Mouse (Mus musculus): ENCODE measurements at regions not wholly inside any gene's neighbourhood (a gene's known extent, or its start where the extent isn't known, plus 50 kb on each side); places are given as distances from the start of the nearest gene placed in this dataset.

GRCm38 (mm10) chr5:85285856-85286255, 779.5 kb downstream of the Cenpc1 start:
- no peak overlapping the region for H3K27ac ChIP-seq (ENCODE audit: low read depth, low read length)
- no peaks in the 10 kb centered on the region for H3K27me3 ChIP-seq (ENCODE audit: control insufficient read depth, insufficient read depth, low read length)
- no peak overlapping the region for H3K9ac ChIP-seq (ENCODE audit: low read depth, low read length)
- no peaks in the 10 kb centered on the region for H3K4me1 ChIP-seq (ENCODE audit: control insufficient read depth, insufficient read depth, low read length)
- ATAC-seq (ENCODE audit: low FRiP score, low TSS enrichment): no peak
- WGBS: 89% methylated on average over 3 of the region's 3 CpGs
- H3K36me3 ChIP-seq (ENCODE audit: control insufficient read depth, insufficient read depth, low read length): no peaks in the 10 kb centered on the region
- no peak overlapping the region for H3K4me2 ChIP-seq (replicated peaks; ENCODE audit: low read depth, low read length)
- no peak overlapping the region for H3K4me3 ChIP-seq (ENCODE audit: low read length)
- H3K9me3 ChIP-seq (ENCODE audit: control insufficient read depth, low read length): no peaks in the 10 kb centered on the region

GRCm38 (mm10) chr5:85248453-85248852, 816.9 kb downstream of the Cenpc1 start:
- Histone ChIP-seq H3K9me3 (ENCODE audit: control insufficient read depth, low read length) (no peaks in the 10 kb centered on the region), H3K9ac (ENCODE audit: low read depth, low read length) (no peak overlapping the region), H3K4me1 (ENCODE audit: control insufficient read depth, insufficient read depth, low read length) (no peaks in the 10 kb centered on the region), H3K4me3 (ENCODE audit: low read length) (no peak overlapping the region), H3K27ac (ENCODE audit: low read depth, low read length) (no peak overlapping the region), H3K27me3 (ENCODE audit: control insufficient read depth, insufficient read depth, low read length) (no peaks in the 10 kb centered on the region), H3K36me3 (ENCODE audit: control insufficient read depth, insufficient read depth, low read length) (no peaks in the 10 kb centered on the region), H3K4me2 (replicated peaks; ENCODE audit: low read depth, low read length) (no peak overlapping the region)
- WGBS: 69% methylated on average over 4 of the region's 4 CpGs
- no peak for ATAC-seq (ENCODE audit: low FRiP score, low TSS enrichment)

GRCm38 (mm10) chr5:85240380-85240779, 823.2 kb upstream of the Epha5 start:
- Histone ChIP-seq H3K9ac (ENCODE audit: low read depth, low read length) (no peak overlapping the region), H3K27me3 (ENCODE audit: control insufficient read depth, insufficient read depth, low read length) (no peaks in the 10 kb centered on the region), H3K4me2 (replicated peaks; ENCODE audit: low read depth, low read length) (no peak overlapping the region), H3K4me1 (ENCODE audit: control insufficient read depth, insufficient read depth, low read length) (no peaks in the 10 kb centered on the region), H3K36me3 (ENCODE audit: control insufficient read depth, insufficient read depth, low read length) (no peaks in the 10 kb centered on the region), H3K9me3 (ENCODE audit: control insufficient read depth, low read length) (no peaks in the 10 kb centered on the region), H3K27ac (ENCODE audit: low read depth, low read length) (no peak overlapping the region), H3K4me3 (ENCODE audit: low read length) (no peak overlapping the region)
- ATAC-seq (ENCODE audit: low FRiP score, low TSS enrichment): no peak

DNA sequence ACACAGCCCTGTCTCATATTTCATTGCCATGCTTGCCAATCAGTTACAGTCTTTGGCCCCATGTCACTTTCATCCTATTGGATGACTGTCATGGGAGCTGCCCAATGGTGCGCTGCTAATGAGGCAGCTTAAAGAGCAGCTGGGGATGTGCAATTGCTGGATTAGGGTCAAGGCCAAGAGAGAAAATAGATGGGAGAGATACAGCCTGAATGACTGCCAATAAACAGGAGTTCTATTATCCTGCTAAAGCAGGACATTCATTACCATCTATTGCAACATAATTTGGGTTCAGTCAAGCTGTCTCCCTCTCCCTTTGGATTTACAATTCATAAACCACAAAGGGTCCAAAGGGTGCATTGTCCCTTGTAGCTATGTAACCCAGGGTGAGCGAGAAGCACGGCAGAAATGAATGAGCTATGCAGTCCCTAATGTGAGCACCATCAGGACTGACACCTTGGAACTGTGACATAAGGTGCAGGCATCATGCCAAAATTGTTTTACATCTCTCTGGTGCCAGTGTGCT, 822.4 kb upstream of the Epha5 start:
- Histone ChIP-seq H3K9me3 (ENCODE audit: control insufficient read depth, low read length) (no peaks in the 10 kb centered on the region), H3K4me2 (replicated peaks; ENCODE audit: low read depth, low read length) (no peak overlapping the region), H3K4me3 (ENCODE audit: low read length) (no peak overlapping the region), H3K27me3 (ENCODE audit: control insufficient read depth, insufficient read depth, low read length) (no peaks in the 10 kb centered on the region), H3K4me1 (ENCODE audit: control insufficient read depth, insufficient read depth, low read length) (no peaks in the 10 kb centered on the region), H3K27ac (ENCODE audit: low read depth, low read length) (no peak overlapping the region), H3K36me3 (ENCODE audit: control insufficient read depth, insufficient read depth, low read length) (no peaks in the 10 kb centered on the region), H3K9ac (ENCODE audit: low read depth, low read length) (no peak overlapping the region)
- WGBS: 68% methylated on average over 3 of the region's 3 CpGs
- 0 out of 2 replicates have a peak, but pooled peaks have one; percentile 46 for ATAC-seq (ENCODE audit: low FRiP score, low TSS enrichment)

All from kidney, embryonic 14.5 days (tissue).